Mouse (Mus musculus) kidney, postnatal 0 days (tissue): ENCODE results near the gene Lrpap1. TPM values are rescaled to one million over a fixed set of nuclear protein-coding genes. Genes with fewer than 3 reads are reported as not detected.

Experiments
- ATAC-seq: fragments of 200-750 bp; cut with Nextera tagmentation; replicated peaks from 2 replicates; pipeline ENCODE4 v1.8.0; 2017; ENCODE audit warnings: low read depth, moderate number of reproducible peaks, moderate TSS enrichment, moderate library complexity; ENCODE audit not compliant: low FRiP score
- DNase-seq: peaks from one replicate; pipeline ENCODE4 v3.0.0-alpha.2; 2016; ENCODE audit warnings: low spot score
- H3K27ac ChIP-seq: fragments of 300-500 bp; sonication (generic); 2 replicates; pipeline ENCODE4 v1.5.1; 2014; ENCODE audit warnings: mild to moderate bottlenecking
- H3K27me3 ChIP-seq: fragments of 300-500 bp; sonication (generic); 2 replicates; pipeline ENCODE4 v1.6.1; 2014; ENCODE audit warnings: low read length, mixed read lengths; ENCODE audit not compliant: insufficient read depth
- H3K36me3 ChIP-seq: fragments of 300-500 bp; sonication (generic); 2 replicates; pipeline ENCODE4 v1.6.1; 2014; ENCODE audit warnings: low read length, mixed read lengths; ENCODE audit not compliant: insufficient read depth
- H3K4me1 ChIP-seq: fragments of 300-500 bp; sonication (generic); replicated peaks from 2 replicates; pipeline ENCODE4 v1.6.1; 2014; ENCODE audit warnings: antibody characterized with exemption, low read length, mixed read lengths; ENCODE audit not compliant: insufficient read depth
- H3K4me2 ChIP-seq: fragments of 300-500 bp; sonication (generic); 2 replicates; pipeline ENCODE4 v1.6.1; 2014; ENCODE audit warnings: mild to moderate bottlenecking, low read length, moderate library complexity, mixed read lengths
- H3K4me3 ChIP-seq: fragments of 300-500 bp; sonication (generic); replicated peaks from 2 replicates; pipeline ENCODE4 v1.5.1; 2014; ENCODE audit warnings: low read depth, low read length
- H3K9ac ChIP-seq: fragments of 300-500 bp; sonication (generic); 2 replicates; pipeline ENCODE4 v1.6.1; 2014; ENCODE audit warnings: low read depth, low read length
- H3K9me3 ChIP-seq: fragments of 300-500 bp; sonication (generic); replicated peaks from 2 replicates; pipeline ENCODE4 v1.6.1; 2016; ENCODE audit warnings: low read length, inconsistent platforms, mixed read lengths
- CTCF ChIP-seq: IDR thresholded peaks from 2 replicates; pipeline ENCODE4 v1.5.1; 2016; ENCODE audit warnings: antibody characterized with exemption, low read depth, mild to moderate bottlenecking, moderate library complexity
- WGBS: fragments of 180-500 bp; shearing (Covaris S2); extraction: QIAGEN DNeasy Blood & Tissue Kit; methylation state at CpG from one replicate; pipeline ENCODE4 v1.1.7; 2014; 5-methylcytosine and 5-hydroxymethylcytosine counted together
- polyA plus RNA-seq: library from polyadenylated mRNA; unstranded; fragments of >200 nt; fragmentation: Nextera tagmentation; extraction: Ambion mirVana; gene quantifications from 2 replicates; pipeline ENCODE4 v1.2.1, GENCODE M21; 2015

Gene Lrpap1
- polyA plus RNA-seq, 1 experiment from 2014 or later = 265 TPM

GRCm38 (mm10) chr5:35137510-35138182 is 32.1 kb upstream of the Lrpap1 start:
- H3K27ac ChIP-seq = no peak overlapping the region
- H3K27me3 ChIP-seq = no peaks in the 10 kb centered on the region
- no peak overlapping the region for H3K4me3 ChIP-seq
- H3K4me1 ChIP-seq = no peaks in the 10 kb centered on the region
- no peak overlapping the region for H3K4me2 ChIP-seq
- WGBS = 71% methylated on average over 13 of the region's 13 CpGs
- no peak for ATAC-seq
- no peak for DNase-seq
- no peaks in the 10 kb centered on the region for H3K36me3 ChIP-seq
- no peak for TF ChIP-seq CTCF
- no peaks in the 10 kb centered on the region for H3K9me3 ChIP-seq
- no peak overlapping the region for H3K9ac ChIP-seq

- DNase-seq (no peak), ATAC-seq (no peak)
- H3K27me3 ChIP-seq = no peaks in the 10 kb centered on the region
- H3K4me2 ChIP-seq = no peak overlapping the region
- no peaks in the 10 kb centered on the region for H3K9me3 ChIP-seq
- no peaks in the 10 kb centered on the region for H3K36me3 ChIP-seq
- no peaks in the 10 kb centered on the region for H3K4me1 ChIP-seq
- H3K9ac ChIP-seq = no peak overlapping the region
- H3K27ac ChIP-seq = no peak overlapping the region
- 56% methylated on average over 5 of the region's 5 CpGs for WGBS
- no peak for TF ChIP-seq CTCF
- no peak overlapping the region for H3K4me3 ChIP-seq
Observed at GRCm38 (mm10) chr5:35135903-35136302, 30.3 kb upstream of the Lrpap1 start.

DNA sequence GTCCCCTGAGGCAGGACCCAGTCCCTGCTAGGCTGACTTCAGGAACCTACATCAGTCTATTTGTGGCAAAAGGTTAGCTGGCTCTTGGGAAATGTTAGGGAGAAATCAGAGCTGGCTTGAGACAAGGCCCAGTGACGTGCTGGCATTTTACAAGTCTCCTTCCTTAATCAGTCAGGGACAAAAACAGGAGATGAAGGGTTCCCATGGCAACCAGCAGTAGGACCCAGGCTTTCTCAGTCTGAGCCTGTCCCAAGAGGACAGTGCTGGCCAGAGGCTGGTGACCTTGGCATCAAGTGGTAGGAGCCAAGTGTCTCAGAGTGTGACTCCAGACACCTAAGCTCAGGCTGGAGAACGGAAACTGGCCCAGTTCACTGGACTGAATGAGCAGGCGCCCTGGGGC is 28.7 kb upstream of the Lrpap1 start:
- ATAC-seq = no peak
- Histone ChIP-seq H3K4me1 (no peaks in the 10 kb centered on the region), H3K27ac (no peak overlapping the region), H3K27me3 (no peaks in the 10 kb centered on the region), H3K9me3 (no peaks in the 10 kb centered on the region), H3K36me3 (no peaks in the 10 kb centered on the region), H3K4me3 (no peak overlapping the region), H3K4me2 (no peak overlapping the region), H3K9ac (no peak overlapping the region)
- TF ChIP-seq CTCF = no peak
- no peak for DNase-seq
- 60% methylated on average over 3 of the region's 3 CpGs for WGBS

DNA sequence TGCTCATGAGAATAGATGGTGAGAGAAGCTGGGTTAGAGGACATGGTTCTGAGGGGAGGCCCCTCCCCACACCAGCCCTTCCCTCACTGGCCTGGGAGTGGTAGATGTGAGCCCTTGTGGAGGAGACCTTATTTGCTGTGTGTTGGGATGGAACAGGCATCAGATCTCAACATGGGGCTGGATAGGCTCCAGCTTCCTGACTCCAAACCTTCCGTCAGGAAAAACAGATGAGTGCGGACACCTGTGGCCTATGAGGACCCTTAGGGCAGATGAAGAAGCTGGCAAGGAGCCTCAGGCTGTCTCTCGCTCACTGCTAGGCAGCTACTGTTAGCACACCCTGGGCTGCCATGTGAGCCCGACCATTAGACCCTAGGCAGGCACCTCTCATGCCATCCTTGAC is 27.9 kb upstream of the Lrpap1 start:
- H3K4me3 ChIP-seq = no peak overlapping the region
- no peak for ATAC-seq
- no peak overlapping the region for H3K9ac ChIP-seq
- H3K36me3 ChIP-seq = no peaks in the 10 kb centered on the region
- no peaks in the 10 kb centered on the region for H3K9me3 ChIP-seq
- no peak overlapping the region for H3K27ac ChIP-seq
- H3K4me1 ChIP-seq = no peaks in the 10 kb centered on the region
- no peak overlapping the region for H3K4me2 ChIP-seq
- WGBS = 86% methylated on average over 4 of the region's 4 CpGs
- H3K27me3 ChIP-seq = no peaks in the 10 kb centered on the region
- no peak for TF ChIP-seq CTCF
- DNase-seq = no peak

GRCm38 (mm10) chr5:35132278-35132980 is 26.9 kb upstream of the Lrpap1 start:
- H3K27ac ChIP-seq = no peak overlapping the region
- no peaks in the 10 kb centered on the region for H3K27me3 ChIP-seq
- DNase-seq = no peak
- no peak overlapping the region for H3K4me2 ChIP-seq
- TF ChIP-seq CTCF = no peak
- H3K4me1 ChIP-seq = no peaks in the 10 kb centered on the region
- H3K9me3 ChIP-seq = no peaks in the 10 kb centered on the region
- ATAC-seq = 0 out of 2 replicates have a peak, but pooled peaks have one; percentile 7
- no peak overlapping the region for H3K9ac ChIP-seq
- H3K36me3 ChIP-seq = no peaks in the 10 kb centered on the region
- H3K4me3 ChIP-seq = no peak overlapping the region
- WGBS = 90% methylated on average over 9 of the region's 9 CpGs

GRCm38 (mm10) chr5:35131773-35132172 is 26.2 kb upstream of the Lrpap1 start:
- Histone ChIP-seq H3K9me3 (no peaks in the 10 kb centered on the region), H3K27me3 (no peaks in the 10 kb centered on the region), H3K27ac (no peak overlapping the region), H3K9ac (no peak overlapping the region), H3K4me2 (no peak overlapping the region), H3K36me3 (no peaks in the 10 kb centered on the region), H3K4me3 (no peak overlapping the region), H3K4me1 (no peaks in the 10 kb centered on the region)
- DNase-seq (peak; percentile 88), ATAC-seq (peak; percentile 65)
- WGBS = 9% methylated on average over 7 of the region's 7 CpGs
- TF ChIP-seq CTCF = peak; percentile 90
